Mouse (Mus musculus) kidney, adult 8-10 months (tissue): ENCODE data around the gene Hspb1.

ENCODE experiments used
- DNase-seq, 2 experiments: peaks; one replicate each; pipeline ENCODE4 v3.0.0; 2022

The Hspb1 gene

DNA sequence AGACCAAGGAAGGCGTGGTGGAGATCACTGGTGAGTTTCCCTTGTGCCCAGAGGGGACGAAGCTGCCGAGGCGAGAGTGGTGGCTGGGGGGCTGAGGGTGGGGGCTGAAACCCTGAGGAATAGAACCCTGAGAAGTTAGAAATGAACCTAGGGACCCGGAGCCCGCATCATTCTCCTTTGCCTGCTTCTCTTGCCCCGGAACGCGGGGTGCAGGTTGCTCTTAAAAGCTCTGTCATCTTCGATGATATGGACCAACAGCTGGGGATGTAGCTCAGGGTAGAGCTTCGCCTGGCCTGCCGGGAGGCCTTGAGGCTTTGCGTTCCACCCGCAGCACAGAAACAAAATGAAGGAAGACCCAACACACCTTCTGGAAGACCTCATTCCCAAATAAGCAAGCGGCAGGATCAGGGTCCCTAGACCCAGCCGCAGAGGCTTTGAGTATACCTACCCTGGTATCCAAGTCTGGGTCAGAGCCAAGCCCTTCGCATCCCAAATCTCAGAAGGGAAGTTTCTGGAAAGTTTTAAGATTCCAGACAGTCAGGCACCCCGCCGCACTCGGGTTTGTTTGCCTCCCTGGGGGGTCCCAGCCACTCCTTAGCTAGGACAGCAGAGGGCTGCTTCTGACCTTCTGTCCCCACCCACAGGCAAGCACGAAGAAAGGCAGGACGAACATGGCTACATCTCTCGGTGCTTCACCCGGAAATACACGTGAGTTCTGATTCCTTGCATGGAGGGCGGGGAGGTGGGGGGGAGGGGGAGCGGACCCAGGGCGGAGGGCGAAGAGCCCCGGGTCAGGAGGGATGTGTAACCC lies 891 bp downstream of the Hspb1 start:
- DNase-seq = no peak

DNA sequence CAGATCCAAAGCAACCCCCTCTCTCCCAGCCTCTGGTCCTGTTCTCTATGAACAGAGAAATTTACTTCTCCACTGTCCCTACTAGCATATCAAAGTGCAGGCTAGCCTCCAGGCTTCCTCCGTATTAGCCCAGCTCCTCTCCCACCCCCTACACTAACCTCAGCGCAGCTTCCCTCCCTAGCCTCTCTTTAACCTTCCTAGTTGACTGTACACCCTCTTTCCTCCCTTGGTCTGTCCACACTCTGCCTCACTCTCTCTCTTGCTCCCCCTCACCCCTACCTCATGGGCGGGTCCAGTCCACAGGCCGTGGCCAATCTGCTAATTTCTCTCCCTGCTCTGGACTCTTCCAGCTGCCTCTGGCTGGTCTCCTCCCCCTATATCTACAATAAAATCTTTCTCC lies 2.6 kb downstream of the Hspb1 start:
- no peak for DNase-seq

DNA sequence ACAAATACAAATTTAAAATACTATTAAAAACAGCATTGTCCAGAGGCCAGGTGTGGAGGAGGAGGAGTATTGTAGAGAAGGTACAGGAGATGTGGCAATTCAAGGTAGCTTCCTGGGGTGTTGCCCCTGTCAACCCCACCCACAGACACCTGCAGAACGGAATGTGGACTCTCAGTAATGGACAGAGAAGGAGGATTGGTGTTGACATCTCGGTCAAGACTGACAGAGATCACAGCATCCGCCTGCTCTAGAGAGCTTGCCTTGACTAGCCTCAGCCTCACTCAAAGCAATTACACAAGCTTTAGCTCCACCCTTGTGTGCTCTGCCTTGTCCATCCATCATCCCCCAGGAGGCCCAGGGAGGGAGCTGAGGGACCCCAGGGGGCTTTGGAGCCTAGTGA lies 3.2 kb downstream of the Hspb1 start:
- DNase-seq = no peak

DNA sequence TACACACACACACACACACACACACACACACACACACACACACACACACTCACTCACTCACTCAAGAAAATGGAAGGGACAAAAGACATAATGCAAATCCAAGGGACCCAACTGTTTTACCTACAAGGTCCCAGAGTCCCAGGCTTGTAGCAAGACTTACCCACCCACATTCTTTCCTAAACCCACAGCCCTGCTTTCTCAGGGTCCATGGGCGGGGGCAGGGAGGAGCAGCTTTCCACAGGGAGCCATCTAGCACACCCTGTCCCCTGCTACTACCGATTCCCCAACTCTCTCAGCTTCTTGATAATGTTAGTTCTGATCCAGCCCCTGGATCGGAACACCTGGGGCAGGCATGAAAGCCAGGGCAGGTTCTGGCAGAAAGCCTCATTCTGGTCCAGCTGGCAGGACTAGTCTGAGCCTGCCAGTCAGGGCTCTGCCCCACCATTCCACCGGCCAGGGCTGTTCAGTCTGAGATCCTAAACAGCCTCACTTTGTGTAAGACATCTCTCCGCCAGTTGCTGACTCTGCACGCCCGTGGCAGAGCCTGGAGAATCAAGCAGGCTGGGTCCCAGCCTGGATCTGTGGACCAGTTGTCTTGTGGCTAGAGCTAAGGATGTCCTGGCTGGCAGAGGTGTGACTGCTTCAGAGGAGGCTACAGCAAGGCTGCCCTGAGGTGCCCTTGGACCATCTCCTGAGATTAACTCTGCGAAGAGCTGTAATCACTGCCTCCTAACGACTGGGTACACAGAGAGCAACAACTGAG lies 5.1 kb downstream of the Hspb1 start:
- no peak for DNase-seq

DNA sequence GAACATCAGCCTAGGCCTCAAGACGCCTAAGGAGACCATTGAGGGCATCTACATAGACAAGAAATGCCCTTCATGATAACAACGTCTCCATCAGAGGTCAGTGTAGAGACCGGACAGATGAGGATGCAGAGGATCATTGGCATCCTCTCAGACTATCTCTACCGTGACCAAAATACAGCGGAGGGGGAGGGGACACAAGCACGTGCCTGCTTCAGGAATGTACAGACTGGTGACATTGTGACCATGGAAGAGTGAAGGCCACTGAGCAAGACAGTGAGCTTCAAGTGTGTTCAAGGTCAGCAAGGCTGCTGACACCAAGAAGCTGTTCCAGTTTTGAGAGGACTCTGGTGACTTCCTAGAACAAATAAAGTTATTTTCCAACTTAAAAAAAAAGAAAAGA lies 7.2 kb downstream of the Hspb1 start:
- no peak for DNase-seq

DNA sequence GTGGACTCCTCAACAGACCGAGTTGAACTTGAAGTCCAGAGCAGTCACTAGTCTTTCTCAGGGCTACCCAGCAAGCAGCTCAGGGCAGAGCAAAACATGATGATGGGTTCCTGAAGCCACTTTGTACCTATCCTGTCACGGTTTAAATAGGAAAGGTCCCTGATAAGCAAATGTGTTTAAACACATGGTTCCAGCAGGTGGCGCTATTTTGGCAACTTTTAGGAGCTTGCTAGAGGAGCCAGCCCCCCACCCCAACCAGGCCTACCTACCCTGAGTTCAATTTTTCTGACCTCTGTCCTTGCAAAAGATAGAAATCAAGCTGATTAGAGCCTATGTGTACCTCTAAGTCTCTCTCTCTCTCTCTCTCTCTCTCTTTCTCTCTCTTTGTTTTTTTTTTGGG lies 10.3 kb downstream of the Hspb1 start:
- DNase-seq = peak in 1 of 2 experiments; percentile 43

DNA sequence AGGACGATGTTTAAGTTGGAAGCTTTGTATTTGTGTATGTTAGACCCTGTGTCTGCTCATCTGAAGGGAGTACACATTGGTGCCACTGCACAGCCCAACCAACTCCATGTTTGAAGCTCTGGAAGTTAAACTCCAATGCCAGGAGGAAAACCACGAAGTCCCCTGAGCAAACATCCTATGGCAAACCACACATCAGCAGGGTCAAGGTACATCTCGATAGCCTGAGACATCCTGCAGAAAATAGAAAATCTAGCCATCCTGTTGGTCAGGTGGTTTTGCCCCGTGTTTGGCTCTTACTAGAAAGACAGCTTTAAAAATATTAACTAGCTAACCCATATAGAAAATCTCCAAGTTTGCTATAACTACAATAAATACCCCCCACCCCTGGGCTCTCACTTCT lies 11.3 kb downstream of the Hspb1 start:
- DNase-seq = no peak

DNA sequence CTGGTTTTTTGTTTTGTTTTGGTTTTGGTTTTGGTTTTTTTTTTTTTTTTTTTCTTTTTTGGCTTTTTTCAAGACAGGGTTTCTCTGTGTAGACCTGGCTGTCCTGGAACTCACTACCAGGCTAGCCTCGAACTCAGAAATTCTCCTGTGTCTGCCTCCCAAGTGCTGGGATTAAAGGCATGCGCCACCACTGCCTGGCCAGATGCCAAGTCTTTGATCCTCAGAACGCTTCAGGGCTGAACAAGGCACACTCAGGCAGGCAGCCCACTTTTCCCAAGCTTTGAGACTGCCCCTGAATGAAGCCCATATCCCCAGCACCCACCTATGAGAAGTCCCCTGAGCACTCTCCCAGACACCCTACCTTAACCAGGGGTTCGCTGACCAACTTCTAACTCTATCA lies 12.1 kb downstream of the Hspb1 start:
- DNase-seq = no peak

DNA sequence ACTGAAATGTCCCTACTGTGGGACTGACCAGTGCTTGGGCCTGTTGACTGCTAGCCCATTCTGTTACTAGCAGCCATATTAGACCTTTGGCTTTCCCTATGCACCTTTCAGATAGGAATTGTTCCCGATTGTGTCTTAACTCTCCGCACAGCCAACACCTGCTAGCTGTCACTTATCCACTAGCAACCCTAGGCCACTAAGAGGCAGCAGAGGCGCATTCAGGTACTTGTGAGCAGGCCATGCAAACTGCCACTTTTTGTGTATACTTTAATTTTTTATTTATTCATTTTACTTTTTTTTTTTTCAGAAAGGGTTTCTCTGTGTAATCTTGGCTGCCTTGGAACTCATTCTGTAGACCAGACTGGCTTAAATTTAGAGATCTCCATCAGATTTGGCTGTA lies 13.0 kb downstream of the Hspb1 start:
- no peak for DNase-seq

DNA sequence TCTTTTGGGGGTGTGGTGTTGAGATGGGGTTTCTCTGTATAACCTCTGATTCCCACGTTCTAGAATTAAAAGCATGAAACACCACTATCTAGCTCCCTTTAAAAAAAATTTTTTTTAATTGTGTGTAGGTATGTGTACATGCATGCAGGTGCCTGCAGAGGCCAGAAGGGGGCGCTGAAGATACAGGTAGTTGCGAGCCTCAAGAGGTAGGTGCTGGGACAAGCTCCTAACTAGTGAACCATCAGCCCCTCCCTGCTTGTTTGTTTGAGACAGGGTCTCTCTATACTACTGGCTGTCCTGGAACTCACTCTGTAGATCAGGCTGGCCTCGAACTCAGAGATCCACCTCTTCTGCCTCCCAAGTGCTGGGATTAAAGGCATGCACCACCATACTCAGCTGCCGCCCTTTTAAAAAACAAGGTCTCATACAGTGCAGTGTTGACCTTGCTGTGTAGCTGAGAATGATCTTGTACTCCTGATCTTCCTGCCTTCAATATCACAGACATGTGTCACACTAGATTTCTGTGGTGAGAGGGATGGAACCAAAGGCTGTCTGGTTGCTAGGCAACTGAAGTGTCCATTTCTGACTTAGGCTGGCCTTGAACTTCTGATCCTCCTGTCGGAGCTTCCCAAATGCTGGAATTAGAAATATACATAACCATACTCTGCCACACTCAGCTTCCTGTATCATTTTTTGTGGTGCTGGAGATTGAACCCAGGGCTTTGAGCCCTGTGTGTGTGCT lies 13.8 kb downstream of the Hspb1 start:
- no peak for DNase-seq

DNA sequence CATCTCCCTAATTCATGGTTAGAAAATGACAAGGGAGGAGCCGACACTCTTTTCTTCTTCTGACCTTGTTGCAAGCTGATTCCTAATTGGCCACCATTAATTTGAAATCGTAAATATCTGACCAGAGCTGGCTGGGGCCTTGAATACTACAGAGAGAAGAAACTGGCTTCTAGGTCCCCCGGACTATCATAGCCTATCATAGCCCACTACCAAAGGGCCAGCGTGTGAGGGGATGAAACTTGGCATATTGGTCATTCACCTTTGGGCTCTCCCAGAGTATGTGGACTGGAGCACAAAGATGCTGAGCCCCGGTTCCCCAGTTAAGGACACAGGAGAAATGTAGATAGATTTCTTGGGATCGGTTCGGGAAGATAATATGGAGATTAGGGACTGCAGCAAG lies 15.3 kb downstream of the Hspb1 start:
- no peak for DNase-seq

DNA sequence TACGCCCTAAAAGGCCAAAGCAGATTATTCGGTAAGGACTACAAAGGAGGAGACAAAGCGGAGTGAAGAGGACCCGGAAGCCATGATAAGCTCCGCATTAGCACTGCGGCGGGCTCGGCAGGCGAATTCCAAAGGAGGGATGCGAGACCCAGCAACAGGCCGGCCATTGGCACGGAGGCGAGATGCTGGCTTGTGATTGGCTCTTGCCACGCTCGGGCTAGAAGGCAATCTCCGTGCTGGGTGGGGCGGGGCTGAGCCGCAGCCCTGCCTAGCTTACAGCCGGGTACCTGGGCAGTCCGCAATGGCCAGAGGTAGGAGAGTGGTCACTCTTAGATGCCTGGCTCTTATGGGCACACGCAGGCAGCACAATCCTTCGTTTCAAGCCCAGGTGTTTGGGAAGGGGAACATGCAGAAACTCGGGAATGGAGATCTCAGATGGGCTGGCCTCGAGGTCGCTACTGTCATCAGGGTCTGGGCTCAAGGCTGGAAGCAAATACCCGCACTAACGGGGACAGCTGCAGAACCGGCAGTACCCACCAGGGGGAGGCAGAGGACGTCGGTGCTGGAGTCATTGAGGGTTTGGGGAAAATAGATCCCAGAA lies 15.9 kb downstream of the Hspb1 start:
- peak; percentile 89 to 92 for DNase-seq

DNA sequence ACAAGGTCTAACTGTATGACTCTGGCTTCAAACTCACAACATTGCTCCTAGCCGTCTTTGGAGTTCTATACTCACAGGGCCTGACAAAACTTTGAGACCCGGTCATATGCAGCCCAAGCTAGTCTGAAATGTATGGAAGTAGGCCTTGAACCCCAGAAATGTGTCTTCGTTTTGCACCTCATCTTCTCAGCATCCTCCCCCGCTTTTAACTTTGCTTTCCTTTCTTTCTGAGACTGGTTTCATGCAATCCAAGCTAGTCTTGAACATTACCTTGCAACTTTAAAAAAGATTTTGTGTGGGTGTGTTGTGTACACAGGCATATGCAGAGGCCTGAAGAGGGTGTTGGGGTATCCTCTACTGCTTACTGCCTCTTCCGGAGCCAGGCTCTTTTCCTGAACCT lies 16.5 kb downstream of the Hspb1 start:
- DNase-seq = no peak

DNA sequence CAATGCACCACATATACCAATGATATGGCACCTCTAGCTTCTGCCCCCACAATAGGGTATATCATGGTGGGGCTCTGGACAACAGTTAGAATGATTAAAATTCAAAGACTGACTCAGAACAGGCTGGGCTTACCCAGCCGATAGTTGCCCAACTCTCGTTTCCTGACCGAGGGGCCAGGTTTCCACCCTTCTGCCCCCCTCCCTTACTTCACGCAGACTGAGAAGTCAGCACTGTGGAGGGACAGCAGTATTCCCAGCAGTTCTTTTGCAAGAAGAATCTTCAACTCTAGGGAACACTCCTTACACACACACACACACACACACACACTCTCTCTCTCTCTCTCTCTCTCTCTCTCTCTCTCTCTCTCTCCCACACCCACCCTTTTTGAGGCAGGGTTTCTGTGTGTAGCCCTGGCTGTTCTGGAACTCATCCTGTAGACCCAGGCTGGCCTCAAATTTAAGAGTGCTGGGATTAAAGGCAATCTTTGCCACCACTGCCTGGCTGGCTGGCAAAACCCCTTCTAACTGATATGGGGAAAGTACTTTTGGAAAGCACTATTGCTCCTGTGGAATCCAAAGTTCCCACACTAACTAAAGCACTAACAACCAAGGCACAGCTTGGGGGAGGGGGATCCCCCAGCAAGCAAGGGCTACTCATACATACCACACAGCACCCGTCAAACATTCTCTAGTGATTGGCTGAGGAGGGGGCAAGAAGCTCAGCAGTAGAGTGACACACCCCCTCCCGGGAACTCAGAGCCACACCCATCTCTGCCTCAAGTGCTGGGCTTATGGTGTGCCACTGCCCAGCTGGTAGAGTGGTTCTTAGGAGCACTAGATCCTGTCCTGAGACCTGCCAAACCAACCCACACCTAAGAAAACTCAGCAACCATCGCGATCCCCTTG lies 17.9 kb downstream of the Hspb1 start:
- DNase-seq = no peak

DNA sequence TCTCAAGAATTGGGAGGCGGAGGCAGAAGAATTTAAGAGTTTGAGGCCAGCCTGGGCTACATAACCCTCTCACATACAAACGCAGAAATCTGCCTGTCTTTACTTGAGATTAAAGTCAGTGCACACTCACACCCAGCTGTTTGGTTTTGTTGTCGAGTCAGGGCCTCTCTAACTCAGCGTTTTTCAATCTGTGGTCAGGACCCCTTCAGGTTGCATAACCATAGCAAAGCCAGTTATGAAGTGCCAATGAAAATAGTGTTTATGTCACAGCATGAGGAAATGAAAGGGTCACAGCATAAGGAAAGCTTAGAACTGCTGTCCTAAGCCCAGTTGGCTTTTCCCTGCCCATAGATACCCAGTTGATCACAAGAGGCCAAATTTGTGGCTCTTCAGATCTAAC lies 19.1 kb downstream of the Hspb1 start:
- DNase-seq = no peak

DNA sequence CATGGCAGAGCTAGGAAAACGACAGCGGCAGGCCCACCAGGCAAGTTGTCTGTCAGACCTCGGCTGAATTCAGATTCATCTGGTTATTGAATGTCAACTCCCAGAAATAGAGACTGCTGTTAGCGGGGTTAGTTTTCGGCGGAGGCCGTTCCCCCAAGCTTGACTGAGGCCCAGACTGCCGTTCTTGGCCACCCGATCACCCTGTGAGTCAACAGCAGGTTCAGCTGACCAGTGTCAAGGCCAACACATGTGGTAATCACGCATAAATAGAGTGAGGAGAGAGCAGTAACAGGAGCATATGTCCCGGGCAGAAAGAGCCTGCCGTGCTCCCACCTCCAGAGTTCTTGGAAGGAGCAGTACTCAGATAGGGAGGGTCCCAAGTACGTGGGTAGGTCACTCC lies 19.5 kb downstream of the Hspb1 start:
- DNase-seq = no peak

DNA sequence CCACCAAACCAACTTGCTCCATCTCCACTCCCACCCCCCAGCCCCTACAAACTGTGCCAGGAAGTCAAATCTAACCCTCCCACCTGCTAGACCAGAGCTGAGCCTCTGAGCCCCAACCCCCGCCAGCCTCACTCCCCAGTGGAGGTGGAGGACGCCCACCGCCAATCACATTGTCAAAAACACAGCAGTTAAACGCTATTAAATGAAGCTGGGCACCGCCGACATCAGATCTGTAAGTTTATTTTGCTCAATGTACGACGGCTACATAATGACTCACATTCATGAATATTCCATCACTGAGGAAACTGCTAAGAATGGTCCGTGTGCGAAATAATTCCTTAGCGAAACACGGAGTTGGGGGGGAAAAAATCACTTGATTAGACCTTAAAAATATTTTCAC lies 20.5 kb downstream of the Hspb1 start:
- DNase-seq = no peak

DNA sequence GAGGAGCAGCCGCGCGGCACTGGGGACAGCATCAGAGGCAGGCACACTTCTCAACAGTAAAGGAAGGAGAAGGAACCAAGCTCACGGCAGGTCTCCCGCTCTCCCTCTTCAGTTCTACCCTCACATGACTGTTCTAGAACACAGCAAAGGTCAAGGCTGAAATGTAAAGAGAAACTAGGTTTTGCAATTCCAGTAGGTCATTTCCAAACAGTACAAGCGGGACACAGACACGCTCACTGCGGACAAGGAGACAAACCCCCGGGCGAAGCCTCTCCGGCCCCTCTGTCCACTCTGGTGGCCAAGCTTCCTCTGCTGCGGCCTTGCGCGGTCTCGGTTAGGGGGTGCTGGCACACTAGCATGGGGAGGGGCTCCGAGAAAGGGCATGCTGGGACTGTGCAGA lies 21.3 kb downstream of the Hspb1 start:
- no peak for DNase-seq

DNA sequence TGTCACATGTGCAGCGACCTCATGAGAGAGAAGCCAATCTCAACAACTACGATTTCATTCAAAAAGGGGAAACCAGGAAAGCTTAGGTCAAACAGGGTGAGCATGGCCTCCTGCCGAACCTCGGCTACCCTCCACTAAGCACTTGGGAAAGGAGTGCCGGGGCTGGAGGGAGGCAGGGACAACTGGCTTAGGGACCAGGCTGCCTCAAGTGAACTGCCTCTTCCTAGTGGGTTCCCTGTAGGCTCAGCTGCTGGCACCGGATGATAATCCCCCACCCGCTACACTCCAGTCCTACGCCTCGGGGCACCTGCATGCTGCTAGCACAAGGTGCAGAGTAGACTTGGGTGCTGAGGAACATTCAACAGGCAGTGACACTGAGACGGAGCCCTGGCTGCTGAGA lies 21.9 kb downstream of the Hspb1 start:
- no peak for DNase-seq

DNA sequence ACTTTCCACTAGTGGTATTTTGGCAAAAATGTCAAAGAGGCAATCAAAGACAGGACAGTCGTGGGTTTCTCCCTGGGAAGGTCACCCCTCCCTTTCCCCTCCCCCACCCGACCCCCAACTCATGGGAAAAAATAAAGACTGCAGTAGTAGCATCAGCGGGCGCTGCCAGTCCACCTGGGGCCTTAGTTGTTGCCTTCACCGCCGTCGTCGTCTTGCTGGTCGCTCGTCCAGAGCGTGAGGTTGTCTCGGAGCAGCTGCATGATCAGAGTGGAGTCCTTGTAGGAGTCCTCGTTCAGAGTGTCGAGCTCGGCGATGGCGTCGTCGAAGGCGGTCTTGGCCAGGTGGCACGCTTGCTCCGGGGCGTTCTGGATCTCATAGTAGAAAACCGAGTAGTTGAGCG lies 23.1 kb downstream of the Hspb1 start:
- DNase-seq = no peak

DNA sequence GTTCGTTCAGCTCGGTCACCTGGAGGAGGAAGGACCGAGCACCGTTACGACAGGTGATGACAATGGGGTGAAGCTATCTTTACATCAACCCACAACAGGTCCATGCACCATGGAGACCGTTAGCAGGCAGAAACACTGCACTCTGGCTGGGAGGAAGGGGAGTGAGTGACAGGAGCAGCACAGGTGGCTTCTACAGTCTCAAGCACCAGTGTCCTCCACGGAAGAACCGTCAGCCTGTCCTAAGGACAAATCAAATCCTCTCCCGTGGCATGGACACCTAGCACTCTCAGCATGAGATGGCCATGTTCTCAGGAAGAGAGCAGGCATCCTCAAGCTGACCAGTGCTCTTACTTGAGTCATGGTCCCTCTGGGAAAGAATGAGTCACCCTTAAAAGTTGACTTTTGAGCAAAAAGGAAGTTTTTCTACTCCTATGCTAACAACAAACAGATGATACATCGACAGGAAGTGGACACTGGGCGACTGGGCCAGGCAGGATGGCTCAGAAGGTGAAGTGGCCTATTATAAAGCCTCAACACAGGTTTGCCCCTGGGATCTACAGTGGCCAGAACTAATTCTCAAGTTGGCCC lies 24.0 kb downstream of the Hspb1 start:
- no peak for DNase-seq

DNA sequence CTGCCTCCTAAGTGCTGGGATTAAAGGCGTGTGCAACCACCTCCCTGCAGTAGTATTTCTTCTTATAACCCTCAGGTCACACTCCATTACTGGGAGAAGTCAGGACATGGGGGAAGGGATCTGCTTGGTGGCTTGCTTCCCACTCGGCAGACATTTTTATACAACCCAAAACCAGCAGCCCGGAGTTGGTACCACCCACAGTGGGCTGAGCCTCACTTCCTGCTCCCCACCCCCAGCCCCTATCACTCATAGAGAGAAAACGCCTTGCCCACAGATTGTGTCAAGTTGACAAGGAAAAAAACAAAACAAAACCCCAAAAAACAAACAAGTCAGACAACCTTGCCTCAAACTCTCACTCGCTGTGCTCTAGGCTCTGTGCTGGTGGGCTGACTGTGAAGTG lies 25.5 kb downstream of the Hspb1 start:
- DNase-seq = no peak
